Mouse (Mus musculus) cerebellum, adult 2 months (tissue): ENCODE results near the gene Erc2.

Source experiments
- CTCF ChIP-seq: fragments of 200-500 bp; IDR thresholded peaks from 2 replicates; pipeline ENCODE4 v1.5.1; 2011; ENCODE audit warnings: low read depth, mild to moderate bottlenecking, control low read depth, low read length, moderate library complexity, borderline replicate concordance; ENCODE audit not compliant: insufficient read depth
- POLR2A ChIP-seq: fragments of 200-500 bp; IDR thresholded peaks from 2 replicates; pipeline ENCODE4 v1.6.1; 2011; ENCODE audit warnings: low read length, control low read depth, borderline replicate concordance; ENCODE audit not compliant: insufficient read depth

DNA sequence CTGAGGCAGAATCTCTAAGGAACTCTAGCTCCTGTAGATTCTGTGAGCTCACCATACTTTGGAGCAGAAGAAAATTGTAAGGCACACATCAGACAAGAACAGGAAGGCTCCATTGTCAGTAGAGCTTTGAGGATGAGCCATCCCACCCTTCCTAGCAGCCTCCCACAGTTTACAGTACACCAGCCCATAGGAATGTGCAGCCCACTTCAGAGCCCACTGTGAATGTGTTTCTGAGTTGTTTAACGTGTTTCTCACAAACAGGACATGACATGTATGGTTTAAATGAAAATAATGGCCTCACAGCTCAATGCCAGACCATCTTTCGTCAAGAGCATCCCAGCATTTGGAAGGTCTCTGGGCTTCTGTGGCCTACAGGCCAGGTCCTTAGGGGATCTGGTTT is 549.1 kb downstream of the Erc2 start:
- TF ChIP-seq POLR2A (no peak), CTCF (no peak)
